Mouse (Mus musculus) neural tube, embryonic 14.5 days (tissue): ENCODE results near the gene Slx. TPM values are rescaled to one million over a fixed set of nuclear protein-coding genes. Genes with fewer than 3 reads are reported as not detected.
"Not testable (repeated sequence)": the region's sequence is repeated elsewhere in the genome, so short reads cannot be mapped to it uniquely, and the experiment has no call there.

Experiments
- ATAC-seq: fragments of 200-750 bp; cut with Nextera tagmentation; 2 replicates; pipeline ENCODE4 v1.8.0; 2017; ENCODE audit warnings: low read depth, mild to moderate bottlenecking, moderate TSS enrichment, moderate library complexity
- H3K27ac ChIP-seq: fragments of 300-500 bp; sonication (generic); 2 replicates; pipeline ENCODE4 v1.5.1; 2014; ENCODE audit warnings: low read depth, mild to moderate bottlenecking, control low read depth, low read length, moderate library complexity, mixed read lengths
- H3K27me3 ChIP-seq: fragments of 300-500 bp; sonication (generic); 2 replicates; pipeline ENCODE4 v1.6.1; 2014; ENCODE audit warnings: low read length; ENCODE audit not compliant: control insufficient read depth, insufficient read depth
- H3K36me3 ChIP-seq: fragments of 300-500 bp; sonication (generic); 2 replicates; pipeline ENCODE4 v1.6.1; 2014; ENCODE audit warnings: low read length, mixed read lengths; ENCODE audit not compliant: control insufficient read depth, insufficient read depth
- H3K4me1 ChIP-seq: fragments of 300-500 bp; sonication (generic); 2 replicates; pipeline ENCODE4 v1.6.1; 2014; ENCODE audit warnings: low read length; ENCODE audit not compliant: control insufficient read depth, insufficient read depth
- H3K4me2 ChIP-seq: fragments of 300-500 bp; sonication (generic); 2 replicates; pipeline ENCODE4 v1.6.1; 2014; ENCODE audit warnings: mild to moderate bottlenecking, low read depth, low read length, control low read depth
- H3K4me3 ChIP-seq: fragments of 300-500 bp; sonication (generic); 2 replicates; pipeline ENCODE4 v1.5.1; 2014; ENCODE audit warnings: low read depth, low read length, control low read depth, mixed read lengths
- H3K9ac ChIP-seq: fragments of 300-500 bp; sonication (generic); replicated peaks from 2 replicates; pipeline ENCODE4 v1.6.1; 2014; ENCODE audit warnings: low read depth, mild to moderate bottlenecking, control low read depth, low read length, mixed read lengths
- H3K9me3 ChIP-seq: fragments of 300-500 bp; sonication (generic); 2 replicates; pipeline ENCODE4 v1.6.1; 2016; ENCODE audit warnings: low read length; ENCODE audit not compliant: control insufficient read depth
- WGBS: fragments of 180-500 bp; shearing (Covaris S2); extraction: QIAGEN DNeasy Blood & Tissue Kit; methylation state at CpG from one replicate; pipeline ENCODE4 v1.1.7; 2014; 5-methylcytosine and 5-hydroxymethylcytosine counted together
- microRNA-seq: library from miRNA; unstranded; fragments of <30 nt; microRNA quantifications from one replicate; pipeline ENCODE4, GENCODE M21; 2016
- polyA plus RNA-seq: library from polyadenylated mRNA; unstranded; fragments of >200 nt; fragmentation: Nextera tagmentation; extraction: Ambion mirVana; gene quantifications from 2 replicates; pipeline ENCODE4 v1.2.1, GENCODE M21; 2014

Gene Slx
- not detected in 2 replicates for polyA plus RNA-seq

DNA sequence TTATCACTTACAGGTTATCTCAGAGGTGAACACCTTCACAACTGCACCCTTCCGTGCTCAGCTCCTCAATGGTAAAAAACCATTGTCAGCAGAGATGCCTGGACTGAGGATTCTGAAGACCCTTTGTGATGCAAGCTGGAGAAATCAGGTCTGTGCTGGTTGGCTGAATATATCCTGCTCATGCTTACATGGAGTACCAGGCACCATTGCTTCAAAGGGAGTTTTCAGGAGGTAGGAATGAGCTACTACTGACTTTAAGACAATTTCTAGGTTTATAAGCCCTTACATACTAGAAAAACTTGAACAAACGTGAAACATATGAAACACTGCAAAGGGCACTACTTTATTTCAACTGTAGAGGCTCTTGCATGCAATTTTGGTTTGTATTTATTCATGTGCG is at the start of gene Slx:
Slx (minus strand) TSS at position 101 of the 400 bp plus-strand sequence.
- H3K4me1 ChIP-seq, H3K27me3 ChIP-seq, H3K4me2 ChIP-seq, H3K9me3 ChIP-seq, H3K36me3 ChIP-seq, ATAC-seq, H3K27ac ChIP-seq, H3K4me3 ChIP-seq, H3K9ac ChIP-seq: not testable (repeated sequence)
- 72% methylated on average over 3 of the region's 3 CpGs for WGBS

Small RNA genes within 50 kb of the gene (microRNA-seq; reads per million reads assigned to microRNA genes)
- gene Gm27341: not detected

Other genes with a start within 250 kb of the Slx start
- gene Gm2030, start 235.5 kb downstream of the Slx start, polyA plus RNA-seq: not detected in 2 replicates
- not detected in 2 replicates for gene Gm14525, start 157.1 kb upstream of the Slx start, polyA plus RNA-seq